Mouse (Mus musculus) urinary bladder, postnatal 25 days (tissue): ENCODE measurements around the gene Mrgprh.

Experiments used
- DNase-seq: peaks from one replicate; pipeline ENCODE4 v3.0.0; 2022; ENCODE audit warnings: low spot score

Mrgprh gene

DNA sequence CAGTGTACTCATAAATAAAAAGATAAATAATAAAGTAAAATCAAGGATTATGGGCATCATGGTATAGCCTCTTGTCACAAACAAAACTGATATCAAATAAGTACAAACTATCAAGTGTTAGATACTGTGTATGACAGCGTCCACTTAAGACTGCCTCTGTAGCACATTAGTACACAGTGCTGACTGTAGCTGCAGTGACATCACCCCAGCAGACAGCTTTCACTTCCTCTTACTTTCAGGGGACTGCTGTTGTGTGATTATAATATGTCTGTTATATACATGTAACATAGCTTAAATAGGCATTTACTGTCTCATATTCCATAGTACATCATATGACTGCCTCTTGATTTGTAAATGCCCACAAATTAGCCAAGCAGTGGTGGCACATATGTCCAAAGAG, 45.2 kb downstream of the Mrgprh start:
- DNase-seq, result no peak

DNA sequence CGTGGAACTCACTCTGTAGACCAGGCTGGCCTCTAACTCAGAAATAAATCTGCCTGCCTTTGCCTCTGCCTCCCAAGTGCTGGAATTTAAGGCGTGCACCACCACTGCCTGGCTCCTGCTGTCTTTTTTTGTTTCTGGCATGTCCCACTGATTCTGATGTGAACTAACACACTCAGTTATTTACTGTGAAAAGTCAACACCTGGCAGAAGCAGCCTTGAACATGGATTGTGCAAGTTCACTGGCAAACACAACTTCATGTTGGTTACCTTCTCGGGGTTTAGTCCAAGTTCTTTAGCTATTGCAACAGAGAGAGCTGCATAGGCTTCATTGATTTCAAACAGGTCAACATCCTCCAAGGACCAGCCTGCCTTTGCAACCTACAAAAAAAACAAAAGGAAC, 49.2 kb downstream of the Mrgprh start:
- DNase-seq, result no peak

DNA sequence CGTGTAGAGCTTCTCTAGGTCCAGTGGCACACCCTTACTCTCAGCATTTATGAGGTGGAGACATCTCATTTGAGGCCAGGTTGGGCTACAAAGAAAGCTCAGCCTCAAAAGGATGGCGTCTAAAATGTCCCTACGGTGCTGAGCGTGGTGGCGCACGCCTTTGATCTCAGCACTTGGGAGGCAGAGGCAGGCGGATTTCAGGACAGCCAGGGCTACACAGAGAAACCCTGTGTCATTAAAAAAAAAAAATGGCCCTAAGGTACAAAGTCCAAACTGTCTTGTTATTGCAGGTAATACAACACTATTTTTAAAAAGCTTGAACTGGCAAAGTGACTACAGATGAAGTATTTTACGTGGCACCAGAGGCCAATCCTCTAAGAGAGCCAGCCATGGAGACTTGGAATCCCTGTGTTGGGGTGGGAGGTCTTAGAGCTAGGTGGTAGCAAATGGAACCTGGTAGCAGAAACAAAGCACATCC, 49.9 kb downstream of the Mrgprh start:
- no peak for DNase-seq
